Mouse (Mus musculus) midbrain, embryonic 10.5 days (tissue): ENCODE measurements around the gene Ifnar2. TPM values are rescaled to one million over a fixed set of nuclear protein-coding genes. Genes with fewer than 3 reads are reported as not detected.

Source experiments
- DNase-seq: peaks from one replicate; pipeline ENCODE4 v3.0.0-alpha.2; 2017; ENCODE audit warnings: low spot score
- H3K27ac ChIP-seq: fragments of 300-500 bp; sonication (generic); replicated peaks from 2 replicates; pipeline ENCODE4 v1.5.1; 2016; ENCODE audit warnings: mild to moderate bottlenecking
- H3K27me3 ChIP-seq: fragments of 300-500 bp; sonication (generic); 2 replicates; pipeline ENCODE4 v1.6.1; 2016; ENCODE audit warnings: low read depth, mild to moderate bottlenecking; ENCODE audit not compliant: poor library complexity, severe bottlenecking
- H3K36me3 ChIP-seq: fragments of 300-500 bp; sonication (generic); 2 replicates; pipeline ENCODE4 v1.6.1; 2016; ENCODE audit warnings: mild to moderate bottlenecking, moderate library complexity
- H3K4me1 ChIP-seq: fragments of 300-500 bp; sonication (generic); 2 replicates; pipeline ENCODE4 v1.6.1; 2016
- H3K4me3 ChIP-seq: fragments of 300-500 bp; sonication (generic); 2 replicates; pipeline ENCODE4 v1.5.1; 2016; ENCODE audit warnings: mild to moderate bottlenecking, moderate library complexity
- H3K9me3 ChIP-seq: fragments of 300-500 bp; sonication (generic); replicated peaks from 2 replicates; pipeline ENCODE4 v1.6.1; 2016; ENCODE audit warnings: mild to moderate bottlenecking
- WGBS: fragments of 180-500 bp; shearing (Covaris S2); methylation state at CpG from one replicate; pipeline ENCODE4 v1.1.7; 2016; 5-methylcytosine and 5-hydroxymethylcytosine counted together
- polyA plus RNA-seq: library from polyadenylated mRNA; unstranded; fragments of >200 nt; fragmentation: Nextera tagmentation; extraction: Ambion mirVana; gene quantifications from 2 replicates; pipeline ENCODE4 v1.2.1, GENCODE M21; 2016

The Ifnar2 gene
- polyA plus RNA-seq, 1 experiment from 2014 or later, result 27.9 TPM

DNA sequence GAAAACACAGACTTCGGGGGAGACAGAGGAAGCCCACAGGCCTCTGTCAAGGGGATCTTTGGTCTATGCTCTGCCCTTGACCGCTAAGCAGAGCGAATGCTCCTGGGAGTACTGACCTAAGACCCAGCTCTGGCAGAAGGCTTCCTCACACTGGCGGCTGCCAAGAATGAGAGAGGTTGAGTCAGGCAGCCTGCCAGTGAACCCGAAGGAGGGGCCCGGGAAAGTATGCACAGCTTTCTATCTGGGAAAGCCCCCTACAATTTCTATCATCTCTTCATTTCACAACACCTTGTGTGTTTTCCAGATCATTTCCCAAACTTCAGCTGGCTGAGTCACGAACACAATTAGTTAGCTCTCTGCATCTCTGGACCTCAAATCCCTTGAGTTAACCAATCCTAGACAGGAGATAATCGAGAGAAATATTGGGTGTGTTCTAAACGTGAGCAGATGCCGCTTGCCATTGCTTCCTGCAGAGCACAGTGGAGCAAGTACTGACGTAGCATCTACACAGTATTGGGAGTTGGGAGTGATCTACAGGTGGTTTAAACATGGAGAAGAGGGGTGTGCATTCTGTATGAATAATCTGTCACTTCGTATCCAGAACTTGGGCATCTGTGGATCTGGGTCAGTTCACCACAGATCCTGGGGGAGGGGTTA is 9.8 kb upstream of the Ifnar2 start:
- no peaks in the 10 kb centered on the region for H3K36me3 ChIP-seq
- WGBS, result 83% methylated on average over 12 of the region's 12 CpGs
- H3K27me3 ChIP-seq, result no peaks in the 10 kb centered on the region
- H3K27ac ChIP-seq, result no peak overlapping the region
- no peak overlapping the region for H3K4me3 ChIP-seq
- DNase-seq, result no peak
- H3K4me1 ChIP-seq, result peaks cover 8% of the 10 kb centered on the region
- H3K9me3 ChIP-seq, result no peaks in the 10 kb centered on the region

GRCm38 (mm10) chr16:91363483-91363882 is 9.1 kb upstream of the Ifnar2 start:
- DNase-seq, result no peak
- H3K4me3 ChIP-seq, result no peak overlapping the region

DNA sequence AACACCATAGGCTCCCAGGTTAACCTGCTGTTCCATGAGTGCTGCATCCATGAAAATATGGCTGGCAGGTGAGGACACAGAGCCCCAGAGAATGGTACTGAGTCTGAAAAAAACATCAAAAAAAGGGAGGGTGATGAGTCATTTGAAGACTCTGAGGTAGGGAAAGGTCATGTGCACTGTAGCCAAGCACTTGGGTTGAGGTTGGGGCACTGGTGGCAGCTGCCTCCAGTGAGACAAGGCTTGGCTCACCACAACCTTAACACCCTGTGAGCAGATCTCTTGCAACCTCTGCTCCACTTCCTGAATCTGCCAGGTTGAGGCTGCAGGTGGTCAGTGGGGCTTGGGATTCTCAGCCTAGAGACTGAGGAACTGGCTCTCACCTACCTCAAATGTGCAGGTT is 6.0 kb upstream of the Ifnar2 start:
- Histone ChIP-seq H3K27me3 (0 out of 2 replicates have a peak, but pooled peaks cover 5% of the 10 kb centered on the region), H3K9me3 (no peaks in the 10 kb centered on the region), H3K4me3 (no peak overlapping the region), H3K36me3 (no peaks in the 10 kb centered on the region), H3K27ac (no peak overlapping the region), H3K4me1 (peaks cover 8% of the 10 kb centered on the region; the same call in 1 of the 2 replicates)
- DNase-seq, result no peak

More at GRCm38 (mm10) chr16:91363483-91363882, 9.1 kb upstream of the Ifnar2 start:
- H3K27ac ChIP-seq, result no peak overlapping the region
- 30% methylated on average over 3 of the region's 3 CpGs for WGBS
- peaks cover 8% of the 10 kb centered on the region for H3K4me1 ChIP-seq
- no peaks in the 10 kb centered on the region for H3K9me3 ChIP-seq
- no peaks in the 10 kb centered on the region for H3K27me3 ChIP-seq
- H3K36me3 ChIP-seq, result no peaks in the 10 kb centered on the region

- Histone ChIP-seq H3K4me1 (peaks cover 8% of the 10 kb centered on the region; the same call in 1 of the 2 replicates), H3K27ac (no peak overlapping the region), H3K9me3 (no peaks in the 10 kb centered on the region), H3K27me3 (0 out of 2 replicates have a peak, but pooled peaks cover 5% of the 10 kb centered on the region), H3K36me3 (no peaks in the 10 kb centered on the region), H3K4me3 (no peak overlapping the region)
- DNase-seq, result no peak
- 88% methylated on average over 2 of the region's 2 CpGs for WGBS
Observed at GRCm38 (mm10) chr16:91367066-91367465, 5.5 kb upstream of the Ifnar2 start.

- DNase-seq, result no peak
- H3K27ac ChIP-seq, result peak overlapping the region; percentile 98
- peaks cover 28% of the 10 kb centered on the region for H3K4me1 ChIP-seq
- H3K27me3 ChIP-seq, result 0 out of 2 replicates have a peak, but pooled peaks cover 5% of the 10 kb centered on the region
- peak overlapping the region; percentile 86 for H3K4me3 ChIP-seq
- H3K36me3 ChIP-seq, result peaks cover 8% of the 10 kb centered on the region; the same call in 1 of the 2 replicates
- H3K9me3 ChIP-seq, result no peaks in the 10 kb centered on the region
- WGBS, result 49% methylated on average over 13 of the region's 13 CpGs
Observed at GRCm38 (mm10) chr16:91373473-91374252, 1.1 kb downstream of the Ifnar2 start.

DNA sequence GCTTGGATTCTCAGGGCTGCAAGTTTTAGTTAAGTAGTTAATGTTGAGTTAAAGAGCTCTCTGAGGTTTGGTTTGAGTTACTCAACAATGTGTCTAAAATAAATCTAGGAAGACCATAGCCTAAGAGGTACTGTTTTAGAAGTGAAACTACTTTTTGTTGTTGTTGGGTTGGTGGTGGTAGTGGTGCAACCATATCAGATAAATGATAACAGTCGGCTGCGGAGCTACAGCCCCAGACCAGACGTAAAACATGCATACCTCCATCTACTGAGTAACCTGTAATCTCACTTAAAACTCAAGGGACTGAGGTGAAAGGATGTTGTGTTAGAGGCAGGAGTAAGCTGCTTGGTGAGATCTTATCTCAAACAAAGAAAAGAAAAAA is 1.7 kb downstream of the Ifnar2 start:
- Histone ChIP-seq H3K36me3 (peaks cover 8% of the 10 kb centered on the region; the same call in 1 of the 2 replicates), H3K4me1 (peaks cover 34% of the 10 kb centered on the region), H3K4me3 (peak overlapping the region; percentile 86; the same call in 1 of the 2 replicates), H3K27me3 (0 out of 2 replicates have a peak, but pooled peaks cover 5% of the 10 kb centered on the region), H3K9me3 (no peaks in the 10 kb centered on the region), H3K27ac (no peak overlapping the region)
- WGBS, result 92% methylated on average over 3 of the region's 3 CpGs
- no peak for DNase-seq

GRCm38 (mm10) chr16:91376701-91377100 is 4.1 kb downstream of the Ifnar2 start:
- H3K9me3 ChIP-seq, result no peaks in the 10 kb centered on the region
- no peak for DNase-seq
- H3K27me3 ChIP-seq, result no peaks in the 10 kb centered on the region
- H3K4me3 ChIP-seq, result no peak overlapping the region
- H3K27ac ChIP-seq, result no peak overlapping the region
- 96% methylated on average over 10 of the region's 10 CpGs for WGBS
- peaks cover 36% of the 10 kb centered on the region for H3K4me1 ChIP-seq
- H3K36me3 ChIP-seq, result peaks cover 8% of the 10 kb centered on the region; the same call in 1 of the 2 replicates

DNA sequence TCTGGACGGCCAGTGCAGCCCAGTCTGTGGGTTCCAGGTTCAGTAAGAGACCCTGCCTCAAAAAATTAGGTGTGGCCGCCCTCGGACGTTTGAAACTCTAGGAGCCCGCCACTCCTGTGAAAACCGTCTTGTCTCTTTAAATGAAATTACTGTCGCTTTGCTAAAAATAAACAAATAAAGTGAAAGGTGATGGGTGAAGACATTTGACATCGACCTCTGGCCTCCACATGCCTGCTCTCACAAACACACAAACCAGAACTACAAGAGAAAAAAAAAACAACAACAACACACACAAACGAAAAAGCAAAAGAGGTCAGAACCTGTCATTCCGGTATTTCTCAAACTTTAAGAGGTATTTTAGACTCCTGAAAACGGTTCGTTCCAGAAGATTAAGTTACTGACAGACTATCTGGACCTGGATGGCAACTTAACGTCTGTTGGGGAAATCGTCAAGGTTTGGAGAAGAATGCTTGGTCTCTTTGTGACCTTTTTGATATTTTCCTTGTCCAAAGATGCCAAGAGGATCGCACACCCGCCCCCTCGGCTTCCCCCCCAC is 5.9 kb downstream of the Ifnar2 start:
- WGBS, result 59% methylated on average over 17 of the region's 17 CpGs
- no peak for DNase-seq
- Histone ChIP-seq H3K4me1 (peaks cover 25% of the 10 kb centered on the region), H3K27ac (peak overlapping the region; percentile 33; the same call in 1 of the 2 replicates), H3K36me3 (peaks cover 9% of the 10 kb centered on the region; the same call in 1 of the 2 replicates), H3K9me3 (no peaks in the 10 kb centered on the region), H3K4me3 (no peak overlapping the region), H3K27me3 (no peaks in the 10 kb centered on the region)

DNA sequence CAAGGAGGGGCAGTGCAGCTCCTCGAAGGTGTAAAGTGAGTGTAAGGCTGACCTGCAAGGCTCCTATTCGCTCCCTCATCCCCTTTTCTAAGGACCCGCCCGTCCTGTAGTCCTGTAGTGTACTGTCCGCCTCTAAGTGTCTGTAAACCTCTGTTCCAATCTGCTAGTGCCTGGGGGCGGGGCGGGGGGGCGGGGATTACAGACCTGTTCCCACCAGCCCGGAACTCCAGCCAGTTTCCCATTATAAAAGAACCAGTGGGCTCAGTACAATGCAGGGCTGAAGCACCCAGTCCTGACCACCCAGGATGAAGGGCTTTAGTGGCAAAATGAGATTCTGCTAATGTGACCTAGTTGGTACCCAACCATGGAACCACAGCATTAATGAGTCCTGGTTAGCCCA is 6.4 kb downstream of the Ifnar2 start:
- Histone ChIP-seq H3K4me1 (peaks cover 21% of the 10 kb centered on the region), H3K4me3 (no peak overlapping the region), H3K36me3 (peaks cover 13% of the 10 kb centered on the region), H3K27ac (peak overlapping the region; percentile 33; the same call in 1 of the 2 replicates), H3K9me3 (no peaks in the 10 kb centered on the region), H3K27me3 (no peaks in the 10 kb centered on the region)
- DNase-seq, result no peak
- WGBS, result 25% methylated on average over 9 of the region's 9 CpGs

DNA sequence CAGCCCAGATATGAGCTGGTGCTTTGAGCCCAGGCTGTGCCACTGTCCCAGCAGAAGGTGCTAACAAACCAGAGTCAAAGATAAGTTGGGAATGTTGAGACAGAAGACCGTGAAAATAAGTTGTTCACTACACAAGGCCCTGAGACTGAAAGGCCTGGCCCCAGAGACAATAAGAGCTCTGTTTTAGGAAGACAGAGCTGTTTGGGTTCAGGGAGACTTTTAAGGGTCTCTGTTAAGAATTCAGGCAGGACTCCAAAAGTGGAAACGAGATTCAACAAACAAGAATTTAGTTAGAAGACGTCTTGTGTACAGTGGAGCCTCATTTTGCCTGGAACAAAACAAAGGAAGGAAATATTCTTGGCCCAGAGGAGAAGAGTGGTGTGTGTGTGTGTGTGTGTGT is 6.8 kb downstream of the Ifnar2 start:
- Histone ChIP-seq H3K27ac (peak overlapping the region; percentile 33; the same call in 1 of the 2 replicates), H3K4me1 (peaks cover 16% of the 10 kb centered on the region), H3K4me3 (no peak overlapping the region), H3K36me3 (peaks cover 18% of the 10 kb centered on the region), H3K9me3 (no peaks in the 10 kb centered on the region), H3K27me3 (no peaks in the 10 kb centered on the region)
- DNase-seq, result no peak
- WGBS, result 65% methylated on average over 3 of the region's 3 CpGs

DNA sequence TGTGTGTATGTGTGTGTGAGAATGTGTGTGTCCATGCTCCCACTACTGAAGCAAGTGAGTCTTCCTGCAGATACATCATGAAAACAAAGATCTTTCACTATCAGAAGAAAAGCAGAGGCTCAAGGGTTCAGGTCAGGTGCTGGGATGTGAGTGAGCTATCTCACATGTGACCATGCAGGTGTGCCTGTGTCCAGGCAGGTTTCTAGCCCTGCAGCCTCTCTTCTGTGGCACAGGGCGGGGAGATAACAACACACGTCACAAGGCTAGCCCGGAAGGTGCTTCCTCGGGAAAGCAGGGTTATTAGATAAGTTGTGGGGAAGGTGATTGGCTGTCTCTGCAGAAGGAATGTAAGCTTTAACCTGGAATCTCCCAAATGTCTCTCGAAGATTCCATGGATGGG is 7.6 kb downstream of the Ifnar2 start:
- WGBS, result 91% methylated on average over 5 of the region's 5 CpGs

GRCm38 (mm10) chr16:91381606-91382005 is 9.0 kb downstream of the Ifnar2 start:
- 89% methylated on average over 4 of the region's 4 CpGs for WGBS
- no peak overlapping the region for H3K27ac ChIP-seq
- H3K4me3 ChIP-seq, result no peak overlapping the region
- H3K27me3 ChIP-seq, result no peaks in the 10 kb centered on the region
- peaks cover 13% of the 10 kb centered on the region for H3K4me1 ChIP-seq
- H3K9me3 ChIP-seq, result no peaks in the 10 kb centered on the region
- no peak for DNase-seq
- peaks cover 20% of the 10 kb centered on the region for H3K36me3 ChIP-seq

More for the DNA sequence above, 7.6 kb downstream of the Ifnar2 start:
- no peak for DNase-seq
- Histone ChIP-seq H3K27me3 (no peaks in the 10 kb centered on the region), H3K9me3 (no peaks in the 10 kb centered on the region), H3K27ac (no peak overlapping the region), H3K36me3 (peaks cover 23% of the 10 kb centered on the region), H3K4me3 (no peak overlapping the region), H3K4me1 (peaks cover 19% of the 10 kb centered on the region)
